Mouse (Mus musculus) kidney, postnatal 4 days (tissue): ENCODE measurements around the gene Sgms1.
"Not testable (repeated sequence)": the region's sequence is repeated elsewhere in the genome, so short reads cannot be mapped to it uniquely, and the experiment has no call there.

Experiments used
- DNase-seq, 2 experiments: peaks; one replicate each; pipeline ENCODE4 v3.0.0; 2021; ENCODE audit warnings: mixed read lengths in 2 of 2

Gene Sgms1

DNA sequence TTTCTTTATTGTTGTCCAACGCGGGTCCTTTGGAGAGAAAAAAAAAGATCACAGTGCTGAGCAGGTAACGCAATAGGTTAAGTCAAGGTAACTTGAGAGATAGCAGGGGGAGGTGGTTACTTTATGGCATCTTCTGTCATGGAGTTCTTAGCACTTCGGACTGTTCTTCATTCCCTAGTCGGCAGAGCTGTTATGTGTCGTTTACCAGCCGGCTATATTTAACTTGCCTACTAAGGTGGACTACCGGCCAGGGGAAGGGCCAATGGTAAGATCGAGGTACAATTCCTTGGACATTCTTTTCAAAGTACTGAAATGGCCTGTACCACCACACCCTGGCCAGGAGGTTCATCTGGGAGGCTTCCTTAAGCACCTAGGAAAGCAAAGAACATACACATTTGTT is 265.4 kb downstream of the Sgms1 start:
- no peak for DNase-seq

DNA sequence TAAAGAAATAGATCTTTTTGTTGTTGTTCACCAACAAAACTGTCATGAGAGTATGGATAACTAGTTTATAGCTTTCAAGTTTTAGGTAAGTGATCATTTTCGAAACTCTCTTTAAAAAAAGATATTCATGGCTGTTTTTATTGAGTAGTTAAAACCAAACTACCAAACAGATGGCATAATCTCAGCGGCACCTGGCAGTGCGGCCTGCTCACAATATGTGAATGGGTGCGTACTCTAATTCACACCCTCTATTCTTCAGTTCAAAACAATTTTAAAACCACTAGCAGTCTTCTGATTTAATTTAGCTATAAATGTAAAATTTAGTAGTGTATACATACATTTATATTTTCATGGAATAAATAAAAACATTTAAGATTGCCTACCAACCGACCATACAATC is 266.3 kb downstream of the Sgms1 start:
- DNase-seq: no peak

DNA sequence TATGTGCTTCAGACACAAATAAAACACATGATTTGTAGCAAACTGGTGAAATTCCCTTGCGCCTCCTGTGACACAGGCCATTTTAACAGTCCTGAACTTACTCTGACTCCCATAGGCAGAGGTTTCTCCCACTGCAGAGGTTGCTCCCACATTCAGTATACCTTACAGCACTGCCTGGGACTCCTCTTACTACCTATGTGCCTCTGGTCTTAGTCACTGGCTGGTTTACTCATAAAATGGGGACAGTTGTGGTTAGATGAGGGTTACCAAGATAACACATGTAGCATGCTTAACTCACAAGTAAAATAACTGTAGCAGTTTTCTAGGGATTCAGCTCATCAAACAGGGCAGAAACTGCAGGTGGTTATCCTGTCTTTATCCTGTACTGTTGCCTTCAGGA is 268.7 kb downstream of the Sgms1 start:
- DNase-seq: no peak

DNA sequence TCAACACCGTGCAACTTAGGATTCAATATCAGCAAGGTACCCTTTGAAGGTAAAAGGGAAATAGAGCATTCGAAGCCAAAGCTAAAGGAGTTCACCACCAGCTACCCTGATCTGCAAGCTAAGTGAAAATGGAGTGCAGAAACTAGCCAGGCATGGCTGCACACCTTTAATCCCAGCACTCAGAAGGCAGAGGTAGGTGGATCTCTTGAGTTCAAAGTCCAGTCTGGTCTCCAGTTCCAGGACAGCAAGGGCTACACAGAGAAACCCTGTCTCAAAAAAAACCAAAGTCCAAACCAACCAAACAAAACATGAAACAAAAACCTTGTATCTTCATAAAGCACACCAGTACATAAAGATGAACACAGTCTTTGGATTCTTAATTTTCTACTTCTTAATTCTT is 269.8 kb downstream of the Sgms1 start:
- DNase-seq: no peak

DNA sequence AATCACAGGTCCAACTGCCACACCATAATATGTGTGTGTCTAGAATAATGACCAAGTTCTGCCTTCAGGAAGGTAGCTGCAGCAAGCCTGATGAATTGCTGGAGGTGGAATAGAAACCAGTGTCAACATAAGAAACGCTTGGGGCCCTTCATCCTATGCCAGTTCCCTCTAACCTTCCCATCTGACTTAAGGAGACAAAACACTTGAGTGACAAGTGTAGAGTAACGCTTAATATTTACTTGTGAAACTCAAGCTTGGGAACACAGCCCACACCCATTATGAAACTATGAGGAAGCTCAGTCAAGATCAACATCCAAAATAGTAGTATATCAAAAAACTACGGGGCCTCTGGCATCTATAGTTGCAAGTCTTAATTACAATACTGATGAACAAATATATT is 271.0 kb downstream of the Sgms1 start:
- no peak for DNase-seq

DNA sequence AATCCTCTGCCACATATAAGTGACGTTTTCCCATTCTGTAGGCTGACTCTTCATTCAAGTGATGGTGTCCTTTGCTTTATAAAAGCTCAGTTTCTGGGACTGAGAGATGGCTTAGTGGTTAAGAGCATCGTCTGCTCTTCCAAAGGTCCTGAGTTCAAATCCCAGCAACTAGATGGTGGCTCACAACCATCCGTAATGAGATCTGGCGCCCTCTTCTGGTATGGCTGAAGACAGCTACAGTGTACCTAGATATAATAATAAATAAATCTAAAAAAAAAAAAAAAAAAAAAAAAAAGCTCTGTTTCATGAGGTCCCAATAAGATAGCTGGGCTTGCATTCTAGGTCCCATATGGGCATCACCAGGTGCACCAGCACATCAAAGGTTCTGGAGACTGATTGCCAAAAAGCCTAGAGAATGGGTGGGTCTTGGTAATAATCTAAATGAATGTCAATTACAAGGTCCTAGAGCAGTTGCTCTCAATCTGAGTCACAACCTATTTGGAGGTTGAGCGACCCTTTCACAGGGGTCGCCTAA is 272.0 kb downstream of the Sgms1 start:
- DNase-seq: no peak

DNA sequence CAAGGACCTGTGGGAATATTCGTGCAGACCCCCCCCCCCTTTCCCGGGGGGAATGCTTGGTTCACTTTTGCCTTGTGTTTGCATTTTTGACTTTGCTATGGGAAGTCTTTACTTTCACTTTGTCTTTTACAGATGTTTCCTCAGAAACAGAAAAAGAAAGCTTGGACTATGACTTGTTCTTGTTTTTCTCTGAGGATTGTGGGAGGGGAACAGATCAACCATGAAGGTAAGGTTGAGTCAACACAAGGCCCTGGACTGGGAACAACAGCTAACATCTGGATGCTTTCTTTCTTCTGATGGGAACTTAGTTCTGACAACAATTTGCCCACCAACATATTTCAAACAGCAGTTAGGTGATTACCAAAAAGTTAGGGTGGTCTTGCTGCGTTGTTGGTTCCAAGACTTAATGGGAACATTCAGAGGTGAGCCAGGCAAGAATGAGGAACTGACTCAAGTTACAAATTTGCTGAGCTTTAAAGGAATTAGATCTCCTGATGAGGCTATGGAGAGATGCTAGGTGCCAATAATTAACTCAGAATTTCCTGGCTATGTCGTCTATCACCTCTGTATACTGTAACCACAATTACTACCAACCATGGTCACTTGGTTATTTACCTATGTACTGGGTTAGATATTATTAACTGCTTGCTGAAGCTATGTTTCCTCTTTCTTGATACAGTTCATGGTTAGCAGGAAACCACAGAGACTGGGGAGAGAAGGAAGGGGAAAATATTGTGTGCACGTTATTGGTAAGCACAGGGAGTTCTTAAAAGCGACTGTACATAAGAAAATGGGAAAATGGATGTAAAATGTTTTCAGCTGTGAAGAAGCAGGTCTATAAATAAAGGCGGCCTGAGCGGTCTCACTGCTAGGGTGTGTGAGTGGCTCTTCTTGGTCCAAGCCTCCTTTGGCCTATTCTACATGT is 277.4 kb downstream of the Sgms1 start:
- DNase-seq: peak; percentile 26 to 30

DNA sequence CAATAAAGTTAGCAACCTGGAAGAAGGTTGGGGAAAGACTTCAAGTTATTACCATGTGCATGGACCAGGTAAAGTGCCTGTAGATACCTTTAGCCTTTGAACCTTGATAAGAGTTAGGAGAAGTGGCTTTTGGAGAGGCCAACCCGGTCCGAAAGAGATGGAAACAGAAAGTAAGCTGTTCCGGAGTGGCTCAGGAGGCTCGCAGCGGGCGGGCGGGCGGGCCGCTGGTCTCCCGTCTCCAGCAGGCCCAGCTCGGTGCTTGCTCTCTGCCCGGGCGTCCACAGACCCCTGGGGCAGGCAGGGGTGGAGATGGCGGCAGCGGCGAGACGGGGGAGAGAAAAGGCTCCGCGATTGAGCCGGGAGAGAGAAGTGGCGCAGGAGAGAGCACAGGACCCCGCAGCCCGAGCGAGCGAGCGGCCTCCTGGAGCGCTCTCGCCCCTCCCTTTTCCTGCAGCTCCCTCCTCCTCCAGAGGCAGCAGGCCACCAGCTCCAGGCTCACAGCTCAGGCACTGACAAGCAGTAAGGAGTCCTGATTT is 281.7 kb downstream of the Sgms1 start, which contains the start of gene Asah2:
Gene Asah2, minus strand, starts transcription at position 441 of the 536 bp plus-strand sequence.
- DNase-seq: peak; percentile 84 to 90

DNA sequence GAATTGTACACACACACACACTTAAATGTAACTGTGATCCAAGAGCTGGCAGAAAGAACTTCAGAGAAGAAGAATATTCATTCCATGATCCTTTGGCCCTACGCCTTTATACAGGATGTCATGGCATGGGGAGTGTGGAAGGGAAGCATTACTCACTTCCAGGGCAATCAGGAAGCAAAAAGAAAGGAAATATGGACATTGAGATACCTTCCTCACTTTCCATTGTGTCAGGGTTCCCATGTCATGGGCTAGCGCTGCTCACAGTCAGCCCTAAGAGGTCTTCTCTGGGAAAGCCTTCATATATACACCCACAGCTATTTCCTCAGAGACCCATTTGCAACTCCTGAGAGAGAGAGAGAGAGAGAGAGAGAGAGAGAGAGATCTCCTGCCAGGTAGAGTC is 282.8 kb downstream of the Sgms1 start:
- DNase-seq: no peak

DNA sequence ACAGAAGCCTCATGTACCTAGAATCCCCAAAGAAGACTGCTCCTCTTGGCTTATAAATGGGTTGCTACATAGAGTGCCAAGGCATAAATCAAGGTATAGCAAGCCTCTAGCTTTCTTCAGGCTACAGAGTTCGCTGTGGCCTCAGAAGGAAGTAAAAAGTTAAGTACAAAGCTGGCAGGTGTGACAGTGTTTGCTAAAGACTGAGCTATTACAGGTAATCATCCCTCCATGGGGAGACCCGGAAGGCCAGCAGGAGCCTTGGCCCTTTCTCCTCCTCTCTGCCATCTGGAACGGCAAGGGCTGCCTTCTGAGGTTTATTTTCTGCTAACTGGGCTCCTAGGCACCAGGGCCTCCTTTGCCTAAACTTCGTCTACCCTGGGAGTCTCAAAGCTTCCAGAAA is 285.3 kb downstream of the Sgms1 start:
- DNase-seq: no peak

DNA sequence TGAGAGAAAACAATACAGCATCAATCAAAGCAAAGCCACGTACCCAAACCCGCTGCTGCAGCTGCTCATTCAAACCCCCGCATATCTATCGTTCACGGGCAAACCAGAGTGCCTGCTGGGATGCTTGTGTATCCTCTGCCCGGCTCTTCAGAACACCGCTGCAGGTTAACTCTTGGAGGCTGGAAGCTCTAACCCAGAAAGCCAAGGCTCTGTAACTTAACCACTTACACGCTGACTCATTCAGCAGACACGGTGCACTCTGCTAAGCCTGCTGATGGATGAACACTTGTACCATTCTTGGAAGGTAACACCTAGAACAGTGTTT is 286.6 kb downstream of the Sgms1 start:
- DNase-seq: no peak

DNA sequence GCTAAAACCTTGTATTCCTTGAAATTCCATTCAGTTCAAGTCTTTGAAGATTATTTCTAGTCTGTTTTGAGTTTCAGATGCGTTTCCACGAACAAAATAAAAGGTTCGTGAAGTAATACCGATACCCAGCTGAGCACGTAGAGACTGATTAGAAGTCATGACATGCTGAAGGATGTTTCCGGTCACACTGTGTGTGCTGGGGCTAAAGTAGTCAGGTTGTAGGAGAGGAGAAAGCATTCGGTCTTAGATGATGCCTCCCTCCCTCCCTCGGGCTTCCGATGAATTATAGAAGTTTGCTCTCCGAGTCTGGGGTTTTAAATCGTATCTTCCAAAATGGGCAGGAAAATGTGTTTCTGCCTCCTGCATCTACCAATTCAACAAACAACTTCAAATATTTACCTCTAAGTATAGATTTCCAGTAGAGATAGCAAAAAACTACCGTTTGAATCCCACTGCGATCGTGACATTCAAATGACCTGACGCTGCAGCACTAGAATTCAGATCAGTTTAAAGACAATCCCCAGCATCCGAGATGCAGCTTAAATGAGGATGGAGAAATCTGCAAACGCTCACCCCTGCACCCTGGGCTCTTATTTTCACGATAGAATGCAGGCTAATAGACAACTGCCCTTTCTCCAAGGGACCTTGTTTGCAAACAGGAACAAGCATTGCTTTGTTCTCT is 287.1 kb downstream of the Sgms1 start:
- no peak for DNase-seq

DNA sequence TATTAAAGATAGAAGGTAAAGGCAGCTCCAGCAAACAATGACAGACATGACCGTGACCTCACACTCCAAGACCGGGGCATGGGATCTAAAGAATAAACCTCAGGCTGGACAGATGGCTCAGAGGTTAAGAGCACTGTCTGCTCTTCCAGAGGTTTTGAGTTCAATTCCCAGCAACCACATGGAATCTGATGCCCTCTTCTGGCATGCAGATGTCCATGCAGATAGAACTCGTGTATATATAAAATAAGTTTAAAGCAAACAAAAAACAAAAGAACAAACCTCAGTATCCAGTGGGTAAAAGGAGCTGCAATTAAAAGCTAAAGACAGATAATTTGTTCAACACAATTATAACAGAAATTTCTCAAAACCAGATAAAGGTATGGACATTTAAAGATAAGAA is 290.9 kb downstream of the Sgms1 start:
- DNase-seq: no peak

DNA sequence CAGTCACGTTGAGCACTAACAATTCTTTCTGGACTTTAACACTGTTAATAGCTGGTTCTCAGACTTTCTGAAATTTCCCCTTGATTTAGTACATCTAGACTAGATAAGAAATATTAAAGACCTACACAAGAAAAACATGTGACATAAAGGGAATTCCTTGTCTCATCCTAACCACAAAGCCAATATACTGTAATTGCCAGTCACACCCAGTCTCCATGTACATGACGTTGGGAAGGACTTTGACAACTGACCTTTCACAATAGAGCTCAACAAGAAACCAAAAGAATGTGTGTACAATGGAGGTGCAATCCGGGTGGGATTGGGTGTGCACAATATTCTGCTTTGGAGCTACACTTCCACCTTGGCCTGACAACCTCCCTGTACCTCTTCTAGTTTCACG is 297.2 kb downstream of the Sgms1 start:
- no peak for DNase-seq

DNA sequence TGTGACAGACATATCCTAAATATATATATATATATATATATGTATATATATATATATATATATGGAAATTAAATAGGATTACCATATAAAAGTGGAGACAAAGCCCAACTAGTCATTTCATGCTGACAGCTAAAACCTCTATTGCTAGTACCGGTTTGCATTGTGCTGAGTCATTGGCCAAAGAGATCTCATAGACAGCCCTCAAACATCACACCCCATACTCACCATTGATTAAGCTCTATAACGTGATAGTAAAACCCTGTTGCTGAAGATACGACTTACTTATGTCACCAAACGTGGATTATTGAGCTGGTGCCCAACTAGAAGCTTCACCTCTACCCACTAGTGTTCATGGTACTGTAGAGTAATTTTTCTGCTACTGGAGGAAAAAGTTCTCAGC is 298.7 kb downstream of the Sgms1 start:
- no peak for DNase-seq

DNA sequence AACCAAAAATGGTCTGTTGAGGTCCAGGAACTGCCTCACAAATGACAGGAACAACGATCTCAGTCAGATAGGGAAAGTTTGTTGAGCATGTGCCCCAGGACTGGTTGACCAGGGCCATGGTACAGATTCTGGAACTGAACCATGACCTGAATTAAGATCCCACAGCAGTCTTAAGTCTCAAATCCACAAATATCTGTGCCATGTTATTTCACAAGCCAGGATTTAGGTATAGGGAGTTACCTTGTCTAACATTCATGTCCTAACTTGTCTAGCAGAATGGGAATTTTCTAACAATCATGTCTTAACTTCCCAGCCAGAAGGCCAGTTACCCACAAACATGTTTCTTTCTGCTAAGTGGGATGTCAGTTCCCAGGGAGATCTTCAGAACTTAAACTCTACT is 300.9 kb downstream of the Sgms1 start:
- no peak for DNase-seq

DNA sequence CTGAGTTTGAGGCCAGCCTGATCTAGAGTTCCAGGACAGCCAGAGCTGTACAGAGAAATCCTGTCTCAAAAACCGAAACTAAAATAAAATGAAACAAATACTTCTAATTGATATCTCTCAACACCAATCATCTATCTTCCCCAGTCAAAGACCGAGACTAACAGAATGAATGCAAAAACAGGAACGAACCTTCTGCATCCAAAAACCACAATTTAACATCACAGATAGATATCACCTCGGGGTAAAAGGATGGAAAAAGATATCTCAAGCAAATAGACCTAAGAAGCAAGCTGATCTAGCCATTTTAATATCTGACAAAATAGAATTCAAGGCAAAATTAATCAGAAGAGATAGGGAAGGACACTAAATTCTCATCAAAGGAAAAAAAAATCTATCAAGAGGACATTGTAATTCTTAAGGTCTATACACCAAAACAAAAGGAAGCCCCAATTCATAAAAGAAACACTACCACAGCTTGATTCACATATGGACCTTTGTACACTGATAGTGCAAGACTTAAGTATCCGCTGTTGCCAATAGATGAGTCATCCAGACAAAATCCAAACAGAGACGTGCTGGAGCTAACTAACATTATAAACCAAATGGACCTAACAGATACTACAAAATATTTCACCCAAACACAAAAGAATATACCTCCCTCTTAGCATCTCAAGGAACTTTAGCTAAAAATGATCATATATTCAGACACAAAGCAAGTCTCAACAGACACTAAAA is 301.6 kb downstream of the Sgms1 start:
- DNase-seq: no peak

DNA sequence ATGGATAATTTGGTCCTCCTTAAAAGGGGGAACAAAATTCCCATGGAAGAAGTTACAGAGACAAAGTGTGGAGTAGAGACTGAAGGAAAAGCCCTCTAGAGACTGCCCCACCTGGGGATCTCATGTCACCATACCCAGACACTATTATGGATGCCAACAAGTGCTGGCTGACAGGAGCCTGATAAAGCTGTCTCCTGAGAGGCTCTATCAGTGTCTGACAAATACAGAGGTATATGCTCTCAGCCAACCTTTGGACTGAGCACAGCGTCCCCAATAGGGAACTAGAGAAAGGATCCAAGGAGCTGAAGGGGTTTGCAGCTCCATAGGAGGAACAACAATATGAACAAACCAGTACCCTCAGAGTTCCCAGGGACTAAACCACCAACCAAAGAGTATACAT is 304.7 kb downstream of the Sgms1 start:
- DNase-seq: not testable (repeated sequence)
